Mouse (Mus musculus): ENCODE data around the gene Hist1h4f. TPM values are rescaled to one million over a fixed set of nuclear protein-coding genes. Genes with fewer than 3 reads are reported as not detected.

Hist1h4f gene
- polyA plus RNA-seq, 1 experiment, result 4.7 TPM

DNA sequence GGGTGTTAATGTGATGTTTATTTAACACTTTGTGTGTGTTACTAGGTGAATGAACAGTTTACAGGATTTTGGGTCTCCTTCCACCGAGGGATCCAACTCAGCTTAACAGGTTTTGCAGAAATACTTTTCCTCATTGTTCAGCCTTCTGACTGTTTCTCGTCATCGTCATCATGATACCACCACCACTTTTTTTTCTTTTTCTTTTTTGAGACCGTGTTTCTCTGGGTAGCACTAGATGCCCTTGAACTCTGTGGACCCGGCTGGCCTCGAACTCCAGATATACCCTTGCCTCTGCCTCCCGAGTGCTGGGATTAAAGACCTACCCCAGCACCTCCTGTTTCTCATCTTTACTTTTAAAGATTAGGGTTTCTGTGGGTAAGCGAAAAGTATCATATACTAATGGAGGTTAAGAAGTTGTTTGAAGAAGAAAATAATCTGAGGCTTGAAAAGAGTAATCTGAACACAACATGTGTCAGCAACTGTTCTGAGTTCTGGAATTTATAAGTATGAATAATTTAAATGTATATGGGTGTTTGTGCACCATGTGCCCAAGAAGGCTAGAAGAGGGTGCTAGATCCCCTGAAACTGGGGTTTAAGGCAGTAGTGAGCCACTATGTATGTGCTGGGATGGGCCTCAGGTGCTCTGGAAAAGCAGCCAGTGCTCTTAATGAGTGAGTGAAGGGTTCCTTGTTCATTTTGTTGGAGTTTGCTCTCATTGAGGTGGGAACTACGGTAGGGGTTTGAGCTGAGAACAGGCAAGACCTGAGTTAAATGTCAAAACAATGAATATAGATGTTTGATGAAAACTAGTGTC lies 19.0 kb downstream of the Hist1h4f start:
- Histone ChIP-seq H3K4me3 (replicated peaks; ENCODE audit: insufficient read depth, low read depth, low read length) (no peak overlapping the region), H3K27me3 (ENCODE audit: control insufficient read depth, insufficient read depth, low read length) (no peaks in the 10 kb centered on the region), H3K27ac (ENCODE audit: insufficient read depth, low read length) (no peak overlapping the region), H3K4me1 (ENCODE audit: control insufficient read depth, insufficient read depth, low read length) (peaks cover 4% of the 10 kb centered on the region; the same call in 1 of the 2 replicates)
- WGBS, result 15% methylated on average over 9 of the region's 9 CpGs
- DNase-seq, result no peak
- no peak for TF ChIP-seq CTCF (IDR thresholded peaks at IDR 0.05; ENCODE audit: borderline replicate concordance, insufficient read depth, low read depth, low read length)
- no peak for TF ChIP-seq POLR2A (IDR thresholded peaks at IDR 0.05; ENCODE audit: borderline replicate concordance, insufficient read depth, low read length)

DNA sequence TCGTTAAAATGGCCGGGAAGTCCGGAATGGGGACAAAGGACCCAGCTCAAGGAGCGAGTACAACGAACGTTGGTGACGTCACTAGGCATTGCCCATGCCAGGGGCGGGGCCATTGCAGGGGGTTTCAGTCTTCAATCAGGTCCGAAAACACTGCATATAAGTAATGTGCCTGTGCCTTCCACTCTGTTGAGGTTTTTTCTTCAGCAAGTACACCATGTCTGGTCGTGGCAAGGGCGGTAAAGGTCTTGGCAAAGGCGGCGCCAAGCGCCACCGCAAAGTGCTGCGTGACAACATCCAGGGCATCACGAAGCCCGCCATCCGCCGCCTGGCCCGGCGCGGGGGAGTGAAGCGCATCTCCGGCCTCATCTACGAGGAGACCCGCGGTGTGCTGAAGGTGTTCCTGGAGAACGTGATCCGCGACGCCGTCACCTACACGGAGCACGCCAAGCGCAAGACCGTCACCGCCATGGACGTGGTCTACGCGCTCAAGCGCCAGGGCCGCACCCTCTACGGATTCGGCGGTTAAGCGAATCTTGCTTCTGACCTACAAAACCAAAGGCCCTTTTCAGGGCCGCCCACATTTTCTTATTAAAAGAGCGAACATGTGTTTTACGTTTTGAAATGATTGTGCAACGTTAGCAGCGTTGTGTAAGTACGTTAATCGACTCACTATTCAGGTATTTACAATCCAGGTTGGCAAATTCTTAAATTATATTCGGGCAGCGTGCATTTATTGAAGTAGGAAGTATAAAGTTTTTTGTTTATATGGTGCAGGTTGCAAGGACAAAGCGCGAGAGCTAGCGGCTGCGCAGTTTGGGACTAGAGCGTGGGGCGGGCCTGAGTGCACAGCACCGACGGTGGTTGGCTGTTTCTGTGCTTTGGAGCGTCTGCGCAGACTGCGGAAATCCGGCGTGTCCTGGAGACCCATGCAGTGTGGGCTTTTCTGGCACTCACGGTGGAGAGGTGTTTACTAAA lies 20.3 kb downstream of the Hist1h4f start, which contains the start of gene Hist1h4h:
Gene Hist1h4h, plus strand, starts transcription at position 150 of the 975 bp plus-strand sequence.
- TF ChIP-seq CTCF (IDR thresholded peaks at IDR 0.05; ENCODE audit: borderline replicate concordance, insufficient read depth, low read depth, low read length), result no peak
- peak; percentile 98 for TF ChIP-seq POLR2A (IDR thresholded peaks at IDR 0.05; ENCODE audit: borderline replicate concordance, insufficient read depth, low read length)
- peaks cover 4% of the 10 kb centered on the region; the same call in 1 of the 2 replicates for H3K4me1 ChIP-seq (ENCODE audit: control insufficient read depth, insufficient read depth, low read length)
- peak; percentile 98 to 99 for DNase-seq
- under 1% methylated on average over 63 of the region's 70 CpGs for WGBS
- H3K27ac ChIP-seq (ENCODE audit: insufficient read depth, low read length), result peak within 1 kb of the TSS; percentile 94
- H3K27me3 ChIP-seq (ENCODE audit: control insufficient read depth, insufficient read depth, low read length), result no peaks in the 10 kb centered on the region
- H3K4me3 ChIP-seq (replicated peaks; ENCODE audit: insufficient read depth, low read depth, low read length), result peak within 1 kb of the TSS; percentile 64

DNA sequence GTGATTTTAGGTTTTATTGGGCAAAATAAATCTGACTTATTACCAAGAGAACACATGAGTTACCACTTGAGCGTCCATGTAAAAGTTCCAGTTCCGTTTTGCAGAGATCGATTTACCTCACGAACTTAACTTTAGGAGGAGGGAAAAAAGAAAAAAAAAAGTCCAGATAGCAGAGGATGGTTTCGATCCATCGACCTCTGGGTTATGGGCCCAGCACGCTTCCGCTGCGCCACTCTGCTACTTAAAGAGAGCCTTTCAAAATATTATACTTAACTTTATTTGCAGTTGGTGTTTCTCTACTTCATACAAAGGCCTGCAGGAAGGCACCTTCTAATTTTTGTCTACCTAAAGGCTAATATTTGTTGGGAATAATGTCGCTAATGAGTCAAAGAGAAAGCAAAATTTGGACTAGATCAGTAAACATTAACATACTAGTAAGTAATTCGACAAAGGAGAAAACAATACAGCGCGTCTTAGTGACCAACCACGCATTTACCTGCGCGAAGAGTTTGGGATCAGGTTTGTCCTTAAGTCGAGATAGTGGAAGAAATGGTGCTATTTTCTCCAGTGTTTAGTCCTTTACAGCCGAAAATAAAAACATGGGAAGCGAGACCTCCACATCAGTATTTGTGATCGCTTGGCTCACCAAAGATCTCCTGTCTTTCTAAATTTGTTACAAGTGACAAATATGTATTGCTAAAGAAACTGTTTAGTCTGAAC lies 21.1 kb downstream of the Hist1h4f start:
- under 1% methylated on average over 20 of the region's 20 CpGs for WGBS
- peak overlapping the region; percentile 64 for H3K4me3 ChIP-seq (replicated peaks; ENCODE audit: insufficient read depth, low read depth, low read length)

GRCm38 (mm10) chr13:23529480-23530165 lies 21.8 kb downstream of the Hist1h4f start:
- DNase-seq, result no peak
- TF ChIP-seq POLR2A (IDR thresholded peaks at IDR 0.05; ENCODE audit: borderline replicate concordance, insufficient read depth, low read length), result no peak
- TF ChIP-seq CTCF (IDR thresholded peaks at IDR 0.05; ENCODE audit: borderline replicate concordance, insufficient read depth, low read depth, low read length), result no peak
- Histone ChIP-seq H3K4me3 (replicated peaks; ENCODE audit: insufficient read depth, low read depth, low read length) (peak overlapping the region; percentile 64), H3K27me3 (ENCODE audit: control insufficient read depth, insufficient read depth, low read length) (no peaks in the 10 kb centered on the region), H3K27ac (ENCODE audit: insufficient read depth, low read length) (no peak overlapping the region), H3K4me1 (ENCODE audit: control insufficient read depth, insufficient read depth, low read length) (peaks cover 3% of the 10 kb centered on the region; the same call in 1 of the 2 replicates)
- 29% methylated on average over 2 of the region's 2 CpGs for whole genome bisulfite sequencing

More for the DNA sequence above, 21.1 kb downstream of the Hist1h4f start:
- Histone ChIP-seq H3K4me1 (ENCODE audit: control insufficient read depth, insufficient read depth, low read length) (peaks cover 4% of the 10 kb centered on the region; the same call in 1 of the 2 replicates), H3K27me3 (ENCODE audit: control insufficient read depth, insufficient read depth, low read length) (no peaks in the 10 kb centered on the region), H3K27ac (ENCODE audit: insufficient read depth, low read length) (peak overlapping the region; percentile 10; the same call in 1 of the 2 replicates)
- DNase-seq, result peak; percentile 68 to 69
- TF ChIP-seq POLR2A (IDR thresholded peaks at IDR 0.05; ENCODE audit: borderline replicate concordance, insufficient read depth, low read length), result no peak
- no peak for TF ChIP-seq CTCF (IDR thresholded peaks at IDR 0.05; ENCODE audit: borderline replicate concordance, insufficient read depth, low read depth, low read length)

GRCm38 (mm10) chr13:23529005-23529404 lies 22.4 kb downstream of the Hist1h4f start:
- TF ChIP-seq CTCF (IDR thresholded peaks at IDR 0.05; ENCODE audit: borderline replicate concordance, insufficient read depth, low read depth, low read length) (no peak), POLR2A (IDR thresholded peaks at IDR 0.05; ENCODE audit: borderline replicate concordance, insufficient read depth, low read length) (no peak)
- 47% methylated on average over 5 of the region's 5 CpGs for WGBS
- Histone ChIP-seq H3K27me3 (ENCODE audit: control insufficient read depth, insufficient read depth, low read length) (no peaks in the 10 kb centered on the region), H3K27ac (ENCODE audit: insufficient read depth, low read length) (no peak overlapping the region), H3K4me3 (replicated peaks; ENCODE audit: insufficient read depth, low read depth, low read length) (no peak overlapping the region), H3K4me1 (ENCODE audit: control insufficient read depth, insufficient read depth, low read length) (no peaks in the 10 kb centered on the region)
- DNase-seq, result no peak

- peak overlapping the region; percentile 44 for H3K4me3 ChIP-seq (replicated peaks; ENCODE audit: insufficient read depth, low read depth, low read length)
- TF ChIP-seq POLR2A (IDR thresholded peaks at IDR 0.05; ENCODE audit: borderline replicate concordance, insufficient read depth, low read length) (no peak), CTCF (IDR thresholded peaks at IDR 0.05; ENCODE audit: borderline replicate concordance, insufficient read depth, low read depth, low read length) (no peak)
- no peak overlapping the region for H3K27ac ChIP-seq (ENCODE audit: insufficient read depth, low read length)
- no peaks in the 10 kb centered on the region for H3K4me1 ChIP-seq (ENCODE audit: control insufficient read depth, insufficient read depth, low read length)
- no peaks in the 10 kb centered on the region for H3K27me3 ChIP-seq (ENCODE audit: control insufficient read depth, insufficient read depth, low read length)
- DNase-seq, result peak; percentile 87 to 90
- WGBS, result 2% methylated on average over 17 of the region's 17 CpGs
Observed at GRCm38 (mm10) chr13:23526312-23526711, 25.1 kb downstream of the Hist1h4f start.

Measured in cerebellum, adult 2 months (tissue).